Mouse (Mus musculus) cerebellum, adult 8-10 months (tissue): ENCODE results near the gene Spin2f.
"Not testable (repeated sequence)": the region's sequence is repeated elsewhere in the genome, so short reads cannot be mapped to it uniquely, and the experiment has no call there.

Experiments
- DNase-seq: peaks from one replicate; pipeline ENCODE4 v3.0.0; 2022

The Spin2f gene

GRCm38 (mm10) chrX:31253594-31253993, at the start of gene Spin2f:
Gene Spin2f, plus strand, starts transcription at chrX:31253894.
- DNase-seq: not testable (repeated sequence)

- not testable (repeated sequence) for DNase-seq
Observed at GRCm38 (mm10) chrX:31212136-31212535, 41.6 kb upstream of the Spin2f start.

- DNase-seq: not testable (repeated sequence)
Observed at GRCm38 (mm10) chrX:31223536-31223935, 30.2 kb upstream of the Spin2f start.

- DNase-seq: not testable (repeated sequence)
Observed at GRCm38 (mm10) chrX:31235088-31235487, 18.6 kb upstream of the Spin2f start.

- DNase-seq: not testable (repeated sequence)
Observed at GRCm38 (mm10) chrX:31241754-31242153, 11.9 kb upstream of the Spin2f start.
